34 mouse cellular contexts compared by ENCODE assay signal in genomic region chr2:29442275-29442674, GRCm38 (mm10).
"Had no signal": no experiment of that assay in that cellular context is flagged by ENCODE, and none has a peak within 500 bp of the region (broad histone marks: within the 10 kb centered on the region; RNA-seq: fewer than 3 reads in every experiment).

No protein-coding gene starts in this region.

- H3K36me3 ChIP-seq: heart, embryonic 10.5 days; heart, embryonic 12.5 days; heart, embryonic 13.5 days; heart, embryonic 15.5 days; hindbrain, embryonic 10.5 days; hindbrain, embryonic 12.5 days; hindbrain, embryonic 13.5 days; hindbrain, embryonic 15.5 days; intestine, embryonic 15.5 days; kidney, embryonic 15.5 days had no signal

- ATAC-seq: hindbrain, embryonic 16.5 days; hindbrain, postnatal 0 days; inflammation-experienced regulatory T-cells, adult 6 months; intestine, embryonic 15.5 days; intestine, embryonic 16.5 days; intestine, postnatal 0 days had no signal

- H3K4me2 ChIP-seq: heart, embryonic 11.5 days; heart, embryonic 12.5 days; heart, embryonic 13.5 days; heart, embryonic 15.5 days; hindbrain, embryonic 12.5 days; hindbrain, embryonic 13.5 days; hindbrain, embryonic 14.5 days; hindbrain, embryonic 15.5 days; intestine, embryonic 15.5 days; kidney, embryonic 15.5 days had no signal

- H3K27me3 ChIP-seq: heart, embryonic 12.5 days; heart, embryonic 13.5 days; heart, embryonic 15.5 days; hindbrain, embryonic 12.5 days; hindbrain, embryonic 13.5 days; hindbrain, embryonic 15.5 days; intestine, embryonic 15.5 days; kidney, embryonic 15.5 days had no signal

- DNase-seq: heart, postnatal 10 days; heart, postnatal 14 days; heart, postnatal 36 days; heart, postnatal 4 days; kidney, adult 11 months; kidney, adult 18-20 months; kidney, adult 2 months; kidney, adult 8-10 months; kidney, adult 9 months; kidney, postnatal 10 days; kidney, postnatal 14 days; kidney, postnatal 25 days; kidney, postnatal 36 days; kidney, postnatal 4 days; layer of hippocampus, adult 9-11 months; layer of hippocampus, postnatal 36 days had no signal

- H3K4me3 ChIP-seq: heart, embryonic 10.5 days; heart, embryonic 12.5 days; heart, embryonic 13.5 days; heart, embryonic 15.5 days; hindbrain, embryonic 10.5 days; hindbrain, embryonic 12.5 days; hindbrain, embryonic 13.5 days; hindbrain, embryonic 15.5 days; intestine, embryonic 15.5 days; kidney, embryonic 15.5 days; layer of hippocampus, adult 2 months had no signal
